Mouse (Mus musculus) embryonic facial prominence, embryonic 14.5 days (tissue): ENCODE results near the gene Celsr2. TPM values are rescaled to one million over a fixed set of nuclear protein-coding genes. Genes with fewer than 3 reads are reported as not detected.
A peak's percentile ranks its signal among the peaks of the same experiment; 100 is the strongest.

Source experiments
- ATAC-seq: fragments of 200-750 bp; cut with Nextera tagmentation; 2 replicates; pipeline ENCODE4 v1.8.0; 2017; ENCODE audit warnings: low read depth, moderate number of reproducible peaks, moderate TSS enrichment
- DNase-seq: peaks from one replicate; pipeline ENCODE4 v3.0.0-alpha.2; 2015; ENCODE audit warnings: low spot score
- H3K27ac ChIP-seq: fragments of 300-500 bp; sonication (generic); replicated peaks from 2 replicates; pipeline ENCODE4 v1.5.1; 2014; ENCODE audit warnings: low read depth, mild to moderate bottlenecking, low read length, moderate library complexity
- H3K27me3 ChIP-seq: fragments of 300-500 bp; sonication (generic); replicated peaks from 2 replicates; pipeline ENCODE4 v1.6.1; 2014; ENCODE audit warnings: low read length; ENCODE audit not compliant: control insufficient read depth, insufficient read depth
- H3K36me3 ChIP-seq: fragments of 300-500 bp; sonication (generic); 2 replicates; pipeline ENCODE4 v1.6.1; 2014; ENCODE audit warnings: low read length, mixed read lengths; ENCODE audit not compliant: control insufficient read depth, insufficient read depth
- H3K4me1 ChIP-seq: fragments of 300-500 bp; sonication (generic); 2 replicates; pipeline ENCODE4 v1.6.1; 2014; ENCODE audit warnings: antibody characterized with exemption, low read length; ENCODE audit not compliant: control insufficient read depth, insufficient read depth
- H3K4me2 ChIP-seq: fragments of 300-500 bp; sonication (generic); 2 replicates; pipeline ENCODE4 v1.6.1; 2014; ENCODE audit warnings: low read depth, mild to moderate bottlenecking, low read length, moderate library complexity, mixed read lengths
- H3K4me3 ChIP-seq: fragments of 300-500 bp; sonication (generic); 2 replicates; pipeline ENCODE4 v1.5.1; 2014; ENCODE audit warnings: low read depth, mild to moderate bottlenecking, low read length
- H3K9ac ChIP-seq: fragments of 300-500 bp; sonication (generic); 2 replicates; pipeline ENCODE4 v1.6.1; 2014; ENCODE audit warnings: low read depth, mild to moderate bottlenecking, low read length, moderate library complexity, mixed read lengths
- H3K9me3 ChIP-seq: fragments of 300-500 bp; sonication (generic); 2 replicates; pipeline ENCODE4 v1.6.1; 2016; ENCODE audit warnings: low read length; ENCODE audit not compliant: control insufficient read depth
- WGBS: fragments of 180-500 bp; shearing (Covaris S2); extraction: QIAGEN DNeasy Blood & Tissue Kit; methylation state at CpG from one replicate; pipeline ENCODE4 v1.1.7; 2014; 5-methylcytosine and 5-hydroxymethylcytosine counted together
- polyA plus RNA-seq: library from polyadenylated mRNA; unstranded; fragments of >200 nt; fragmentation: Nextera tagmentation; extraction: Ambion mirVana; gene quantifications from 2 replicates; pipeline ENCODE4 v1.2.1, GENCODE M21; 2014

Gene Celsr2
- polyA plus RNA-seq, 1 experiment from 2014 or later, result 11.8 TPM

GRCm38 (mm10) chr3:108392793-108393192, 22.6 kb downstream of the Celsr2 start:
- Histone ChIP-seq H3K4me3 (no peak overlapping the region), H3K27ac (no peak overlapping the region), H3K4me1 (peaks cover 17% of the 10 kb centered on the region), H3K36me3 (peaks cover 21% of the 10 kb centered on the region; the same call in 1 of the 2 replicates), H3K4me2 (peak overlapping the region; percentile 3; the same call in 1 of the 2 replicates), H3K9ac (peak overlapping the region; percentile 25; the same call in 1 of the 2 replicates), H3K9me3 (no peaks in the 10 kb centered on the region), H3K27me3 (no peaks in the 10 kb centered on the region)
- WGBS, result 51% methylated on average over 15 of the region's 15 CpGs
- ATAC-seq (no peak), DNase-seq (no peak)

- no peak overlapping the region for H3K4me3 ChIP-seq
- H3K9ac ChIP-seq, result peak overlapping the region; percentile 25; the same call in 1 of the 2 replicates
- peaks cover 16% of the 10 kb centered on the region; the same call in 1 of the 2 replicates for H3K36me3 ChIP-seq
- H3K4me2 ChIP-seq, result peak overlapping the region; percentile 3; the same call in 1 of the 2 replicates
- DNase-seq (no peak), ATAC-seq (no peak)
- H3K4me1 ChIP-seq, result peaks cover 17% of the 10 kb centered on the region
- H3K27me3 ChIP-seq, result no peaks in the 10 kb centered on the region
- H3K9me3 ChIP-seq, result no peaks in the 10 kb centered on the region
- 16% methylated on average over 10 of the region's 10 CpGs for WGBS
- no peak overlapping the region for H3K27ac ChIP-seq
These were observed 23.1 kb downstream of the Celsr2 start for GRCm38 (mm10) chr3:108392299-108392698.

GRCm38 (mm10) chr3:108389111-108389545, 26.2 kb downstream of the Celsr2 start:
- peaks cover 29% of the 10 kb centered on the region for H3K4me1 ChIP-seq
- WGBS, result 0% methylated on average over 5 of the region's 5 CpGs
- peak overlapping the region; percentile 6; the same call in 1 of the 2 replicates for H3K4me3 ChIP-seq
- peak overlapping the region; percentile 39 for H3K4me2 ChIP-seq
- H3K27me3 ChIP-seq, result no peaks in the 10 kb centered on the region
- DNase-seq (peak; percentile 97), ATAC-seq (peak; percentile 82)
- no peaks in the 10 kb centered on the region for H3K9me3 ChIP-seq
- H3K36me3 ChIP-seq, result peaks cover 5% of the 10 kb centered on the region; the same call in 1 of the 2 replicates
- H3K27ac ChIP-seq, result peak overlapping the region; percentile 77
- peak overlapping the region; percentile 35; the same call in 1 of the 2 replicates for H3K9ac ChIP-seq

GRCm38 (mm10) chr3:108386186-108386585, 29.2 kb downstream of the Celsr2 start:
- Histone ChIP-seq H3K36me3 (peaks cover 5% of the 10 kb centered on the region; the same call in 1 of the 2 replicates), H3K4me3 (no peak overlapping the region), H3K9ac (no peak overlapping the region), H3K27me3 (no peaks in the 10 kb centered on the region), H3K4me2 (no peak overlapping the region), H3K27ac (no peak overlapping the region), H3K9me3 (no peaks in the 10 kb centered on the region), H3K4me1 (peaks cover 35% of the 10 kb centered on the region)
- ATAC-seq (no peak), DNase-seq (no peak)
- WGBS, result 90% methylated on average over 10 of the region's 10 CpGs

- Histone ChIP-seq H3K36me3 (peaks cover 5% of the 10 kb centered on the region; the same call in 1 of the 2 replicates), H3K9me3 (no peaks in the 10 kb centered on the region), H3K4me3 (peak overlapping the region; percentile 56), H3K9ac (peak overlapping the region; percentile 52), H3K4me1 (peaks cover 36% of the 10 kb centered on the region), H3K27ac (no peak overlapping the region), H3K4me2 (peak overlapping the region; percentile 65), H3K27me3 (no peaks in the 10 kb centered on the region)
- ATAC-seq (no peak), DNase-seq (no peak)
- 27% methylated on average over 2 of the region's 2 CpGs for WGBS
These were observed 30.9 kb downstream of the Celsr2 start for GRCm38 (mm10) chr3:108384425-108384824.

GRCm38 (mm10) chr3:108383485-108384354, 31.6 kb downstream of the Celsr2 start, which contains the start of gene Psrc1:
Gene Psrc1 (plus strand): TSS chr3:108383839.
- Histone ChIP-seq H3K27me3 (no peaks in the 10 kb centered on the region), H3K4me3 (peak within 1 kb of the TSS; percentile 56), H3K4me2 (peak within 1 kb of the TSS; percentile 65), H3K36me3 (peaks cover 5% of the 10 kb centered on the region; the same call in 1 of the 2 replicates), H3K9me3 (no peaks in the 10 kb centered on the region), H3K9ac (peak within 1 kb of the TSS; percentile 52), H3K27ac (peak within 1 kb of the TSS; percentile 62), H3K4me1 (peaks cover 33% of the 10 kb centered on the region)
- peak; percentile 91 for ATAC-seq
- under 1% methylated on average over 42 of the region's 44 CpGs for WGBS
- DNase-seq, result peak; percentile 97

- Histone ChIP-seq H3K9ac (peak overlapping the region; percentile 53), H3K9me3 (no peaks in the 10 kb centered on the region), H3K4me1 (peaks cover 31% of the 10 kb centered on the region), H3K27ac (peak overlapping the region; percentile 62), H3K27me3 (no peaks in the 10 kb centered on the region), H3K4me3 (peak overlapping the region; percentile 56), H3K36me3 (peaks cover 5% of the 10 kb centered on the region; the same call in 1 of the 2 replicates), H3K4me2 (peak overlapping the region; percentile 65)
- WGBS, result 34% methylated on average over 14 of the region's 14 CpGs
- DNase-seq (peak; percentile 85), ATAC-seq (no peak)
These were observed 33.1 kb downstream of the Celsr2 start for GRCm38 (mm10) chr3:108381945-108382875.

GRCm38 (mm10) chr3:108380695-108381094, 34.7 kb downstream of the Celsr2 start:
- H3K9me3 ChIP-seq, result no peaks in the 10 kb centered on the region
- DNase-seq, result no peak
- no peak for ATAC-seq
- H3K27ac ChIP-seq, result no peak overlapping the region
- H3K9ac ChIP-seq, result no peak overlapping the region
- no peak overlapping the region for H3K4me3 ChIP-seq
- H3K27me3 ChIP-seq, result no peaks in the 10 kb centered on the region
- H3K36me3 ChIP-seq, result no peaks in the 10 kb centered on the region
- peaks cover 31% of the 10 kb centered on the region for H3K4me1 ChIP-seq
- 77% methylated on average over 6 of the region's 6 CpGs for WGBS
- H3K4me2 ChIP-seq, result no peak overlapping the region
